Mouse (Mus musculus) bone marrow, adult 2 months (tissue): ENCODE results near the gene Prr15l. TPM values are rescaled to one million over a fixed set of nuclear protein-coding genes. Genes with fewer than 3 reads are reported as not detected.

ENCODE experiments used
- H3K27ac ChIP-seq: fragments of 200-500 bp; 2 replicates; pipeline ENCODE4 v1.5.1; 2012; ENCODE audit warnings: low read depth, mild to moderate bottlenecking, control low read depth, inconsistent platforms, low read length; ENCODE audit not compliant: control insufficient read depth, poor library complexity, insufficient read depth
- H3K4me1 ChIP-seq: fragments of 200-500 bp; 2 replicates; pipeline ENCODE4 v1.6.1; 2011; ENCODE audit warnings: low read length; ENCODE audit not compliant: control insufficient read depth, insufficient read depth
- H3K4me3 ChIP-seq: fragments of 200-500 bp; replicated peaks from 2 replicates; pipeline ENCODE3; 2011; ENCODE audit warnings: mild to moderate bottlenecking, low read depth, low read length, control low read depth; ENCODE audit not compliant: control insufficient read depth
- CTCF ChIP-seq: fragments of 200-500 bp; IDR thresholded peaks from 2 replicates; pipeline ENCODE4 v1.5.1; 2011; ENCODE audit warnings: low read length, control low read depth; ENCODE audit not compliant: control insufficient read depth, insufficient read depth
- POLR2A ChIP-seq: fragments of 200-500 bp; IDR thresholded peaks from 2 replicates; pipeline ENCODE4 v1.6.1; 2011; ENCODE audit warnings: low read depth, mild to moderate bottlenecking, control low read depth, low read length, borderline replicate concordance; ENCODE audit not compliant: control insufficient read depth
- WGBS: fragments of 180-500 bp; shearing (Covaris S2); methylation state at CpG from one replicate; pipeline ENCODE4 v1.1.7; 2018; 5-methylcytosine and 5-hydroxymethylcytosine counted together
- polyA plus RNA-seq: library from polyadenylated mRNA; stranded (reverse); fragments of >200 nt; gene quantifications from 2 replicates; pipeline ENCODE4 v1.2.4, GENCODE M21; 2011; ENCODE audit warnings: low replicate concordance; ENCODE audit not compliant: missing spikeins, insufficient read depth, insufficient read length

The Prr15l gene
- not detected in 2 replicates for polyA plus RNA-seq

GRCm38 (mm10) chr11:96928088-96928487 lies at the start of gene Prr15l:
Gene Prr15l, plus strand, starts transcription at chr11:96928104.
- TF ChIP-seq CTCF (no peak), POLR2A (no peak)
- H3K4me1 ChIP-seq, result peaks cover 7% of the 10 kb centered on the region
- H3K4me3 ChIP-seq, result no peak within 1 kb of the TSS
- 70% methylated on average over 2 of the region's 2 CpGs for WGBS
- no peak within 1 kb of the TSS for H3K27ac ChIP-seq

GRCm38 (mm10) chr11:96878715-96879114 lies 49.2 kb upstream of the Prr15l start:
- no peak overlapping the region for H3K4me3 ChIP-seq
- no peak for TF ChIP-seq CTCF
- TF ChIP-seq POLR2A, result no peak
- H3K4me1 ChIP-seq, result no peaks in the 10 kb centered on the region
- WGBS, result 3% methylated on average over 3 of the region's 3 CpGs
- H3K27ac ChIP-seq, result no peak overlapping the region

- no peak overlapping the region for H3K27ac ChIP-seq
- no peak overlapping the region for H3K4me3 ChIP-seq
- H3K4me1 ChIP-seq, result no peaks in the 10 kb centered on the region
- WGBS, result 14% methylated on average over 7 of the region's 7 CpGs
- no peak for TF ChIP-seq POLR2A
- TF ChIP-seq CTCF, result no peak
These were observed 48.5 kb upstream of the Prr15l start for GRCm38 (mm10) chr11:96879359-96879758.

GRCm38 (mm10) chr11:96880296-96880695 lies 47.6 kb upstream of the Prr15l start:
- no peak overlapping the region for H3K27ac ChIP-seq
- no peak for TF ChIP-seq POLR2A
- no peak for TF ChIP-seq CTCF
- H3K4me1 ChIP-seq, result no peaks in the 10 kb centered on the region
- H3K4me3 ChIP-seq, result no peak overlapping the region
- 73% methylated on average over 9 of the region's 9 CpGs for WGBS

GRCm38 (mm10) chr11:96885901-96886340 lies 42.0 kb upstream of the Prr15l start:
- WGBS, result 69% methylated on average over 5 of the region's 5 CpGs
- Histone ChIP-seq H3K4me3 (no peak overlapping the region), H3K4me1 (no peaks in the 10 kb centered on the region), H3K27ac (no peak overlapping the region)
- TF ChIP-seq CTCF, result no peak
- TF ChIP-seq POLR2A, result no peak

- 57% methylated on average over 8 of the region's 8 CpGs for WGBS
- Histone ChIP-seq H3K4me1 (no peaks in the 10 kb centered on the region), H3K27ac (no peak overlapping the region), H3K4me3 (no peak overlapping the region)
- TF ChIP-seq CTCF (no peak), POLR2A (no peak)
These were observed 40.9 kb upstream of the Prr15l start for GRCm38 (mm10) chr11:96886942-96887546.

- Histone ChIP-seq H3K4me1 (no peaks in the 10 kb centered on the region; the same call in 1 of the 2 replicates), H3K27ac (no peak overlapping the region), H3K4me3 (no peak overlapping the region)
- 77% methylated on average over 14 of the region's 14 CpGs for WGBS
- TF ChIP-seq CTCF, result no peak
- TF ChIP-seq POLR2A, result no peak
These were observed 35.9 kb upstream of the Prr15l start for GRCm38 (mm10) chr11:96891784-96892527.

GRCm38 (mm10) chr11:96893203-96893842 lies 34.6 kb upstream of the Prr15l start:
- Histone ChIP-seq H3K4me3 (no peak overlapping the region), H3K4me1 (no peaks in the 10 kb centered on the region; the same call in 1 of the 2 replicates), H3K27ac (no peak overlapping the region)
- TF ChIP-seq POLR2A (no peak), CTCF (no peak)
- 81% methylated on average over 11 of the region's 11 CpGs for WGBS
